Mouse (Mus musculus) liver, adult (tissue): ENCODE results near the gene Actl10.

ENCODE experiments used
- GATA4 ChIP-seq: IDR thresholded peaks from 2 replicates; pipeline ENCODE4 v1.6.1; 2014; ENCODE audit warnings: mild to moderate bottlenecking, low read length; ENCODE audit not compliant: insufficient replicate concordance

The Actl10 gene

DNA sequence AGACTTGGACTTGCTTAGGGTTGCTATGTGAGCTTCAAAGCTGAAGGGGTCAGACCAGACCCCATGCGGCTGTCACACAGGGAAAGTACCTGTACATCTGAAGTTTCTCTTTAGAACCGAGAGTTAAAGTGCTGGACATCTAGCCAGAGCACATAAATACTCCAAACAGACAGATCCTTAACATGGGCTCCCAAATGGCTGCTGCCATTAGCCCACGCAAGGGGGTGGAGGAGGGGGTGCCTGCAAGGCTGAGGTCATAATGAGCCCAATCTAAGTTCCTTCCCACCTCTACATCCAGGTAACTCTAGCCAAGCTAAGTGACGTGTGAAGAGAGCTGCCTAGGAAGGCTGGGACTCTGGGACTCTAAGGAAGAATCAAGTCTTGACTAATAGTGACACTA is at the start of gene Actl10:
Gene Actl10, plus strand, starts transcription at position 301 of the 400 bp plus-strand sequence.
- no peak for TF ChIP-seq GATA4

DNA sequence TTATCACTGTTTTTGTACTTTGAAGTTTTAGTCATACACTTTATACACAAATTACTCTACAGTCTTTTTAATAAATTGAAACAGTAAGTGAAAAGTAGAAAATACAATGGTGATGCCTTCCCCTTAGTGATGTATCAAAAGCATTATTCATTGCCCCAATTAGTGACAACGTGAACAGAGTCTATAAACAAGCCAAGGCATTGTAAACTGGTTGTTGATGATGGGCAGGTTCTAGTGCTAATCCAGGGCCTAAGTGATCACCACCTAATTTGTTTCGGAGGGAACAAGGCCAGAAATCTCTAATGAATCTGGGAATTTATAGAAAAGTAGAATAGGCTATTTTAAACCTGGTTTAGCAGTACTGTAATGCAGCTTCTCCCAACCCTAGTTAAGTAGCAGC is 44.5 kb upstream of the Actl10 start:
- no peak for TF ChIP-seq GATA4

GRCm38 (mm10) chr2:154507566-154508283 is 43.9 kb upstream of the Actl10 start:
- TF ChIP-seq GATA4, result no peak

GRCm38 (mm10) chr2:154508450-154508849 is 43.1 kb upstream of the Actl10 start:
- TF ChIP-seq GATA4, result no peak

DNA sequence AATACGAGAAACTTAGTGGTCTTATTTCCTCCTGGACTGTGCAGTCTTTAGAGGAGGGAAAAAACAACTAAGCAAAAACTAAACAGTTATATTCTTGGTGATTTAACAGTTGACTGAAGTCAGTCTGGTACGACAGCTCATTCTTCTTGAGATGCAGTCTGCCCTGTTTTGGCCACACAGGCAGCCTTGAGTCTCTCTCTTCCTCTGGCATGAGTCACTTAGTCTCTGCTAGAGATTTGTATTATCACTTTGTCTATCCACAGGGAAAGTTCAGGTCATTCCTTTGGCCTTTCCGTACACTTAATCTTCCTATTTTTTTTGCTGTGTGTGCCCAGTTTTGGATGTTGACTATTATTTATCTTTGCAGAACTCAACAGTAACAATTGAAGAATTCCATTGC is 41.4 kb upstream of the Actl10 start:
- no peak for TF ChIP-seq GATA4

DNA sequence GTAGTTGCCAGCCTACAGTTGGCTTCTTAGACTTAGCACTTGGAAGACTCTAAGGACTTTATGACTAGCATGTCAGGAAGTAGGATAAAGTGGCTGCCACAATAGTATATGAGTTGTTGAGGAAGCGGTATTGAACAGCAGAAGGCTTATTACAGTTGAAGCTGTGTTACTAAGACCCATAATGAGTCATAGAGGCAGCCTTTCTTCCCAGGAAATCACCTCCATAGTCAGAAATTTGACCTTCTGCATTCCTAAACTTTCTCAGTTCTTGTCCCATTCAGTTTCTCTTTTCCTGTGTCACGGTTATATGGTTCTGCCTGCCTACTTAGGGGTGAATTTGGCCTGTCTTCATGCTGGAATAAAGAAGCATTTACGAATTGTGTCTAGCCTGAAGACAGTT is 34.6 kb upstream of the Actl10 start:
- TF ChIP-seq GATA4, result no peak

- no peak for TF ChIP-seq GATA4
Measured at GRCm38 (mm10) chr2:154517424-154517823, 34.2 kb upstream of the Actl10 start.

GRCm38 (mm10) chr2:154521449-154521848 is 30.1 kb upstream of the Actl10 start:
- TF ChIP-seq GATA4, result no peak

GRCm38 (mm10) chr2:154522334-154522733 is 29.2 kb upstream of the Actl10 start:
- TF ChIP-seq GATA4, result no peak

GRCm38 (mm10) chr2:154525285-154525684 is 26.3 kb upstream of the Actl10 start:
- TF ChIP-seq GATA4, result no peak

DNA sequence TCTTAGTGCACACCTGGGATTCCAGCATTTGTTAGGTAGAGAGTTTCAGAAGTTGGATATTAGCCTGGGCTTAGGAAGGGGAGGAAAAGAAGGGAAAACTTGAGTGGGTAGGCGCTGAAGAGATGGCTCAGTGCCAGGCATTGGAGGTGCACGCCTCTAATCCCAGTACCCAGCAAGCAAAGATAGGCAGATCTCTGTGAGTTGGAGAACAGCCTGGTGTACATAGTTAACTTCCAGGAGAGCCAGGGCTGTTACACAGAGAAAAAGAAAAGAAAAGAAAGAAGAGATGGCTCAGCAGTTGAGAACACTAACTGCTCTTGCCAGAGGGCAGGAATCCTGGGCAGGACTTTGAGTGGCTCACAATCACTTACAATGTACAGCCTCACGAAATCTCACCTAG is 25.0 kb upstream of the Actl10 start:
- no peak for TF ChIP-seq GATA4

DNA sequence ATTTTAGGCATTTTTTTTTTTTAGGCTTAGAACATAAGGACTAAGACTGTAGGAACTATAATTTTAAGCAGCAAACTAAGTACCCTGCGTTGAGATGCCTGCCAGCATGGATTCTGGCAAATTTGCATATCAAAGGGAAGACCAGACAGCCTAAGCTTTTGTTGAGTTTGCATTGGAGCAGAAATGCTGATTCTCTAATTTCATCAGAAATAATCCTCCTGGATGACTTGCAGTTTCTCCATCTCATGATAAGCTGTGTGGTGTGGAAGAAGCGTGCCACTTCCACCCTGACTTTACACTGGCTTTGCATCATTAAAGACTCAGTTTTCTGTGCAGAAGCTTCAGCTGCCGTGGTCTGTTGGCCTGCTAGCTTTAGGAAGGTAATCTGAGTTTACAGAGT is 18.7 kb upstream of the Actl10 start:
- no peak for TF ChIP-seq GATA4

- TF ChIP-seq GATA4, result no peak
Measured at GRCm38 (mm10) chr2:154534704-154535270, 16.8 kb upstream of the Actl10 start.

DNA sequence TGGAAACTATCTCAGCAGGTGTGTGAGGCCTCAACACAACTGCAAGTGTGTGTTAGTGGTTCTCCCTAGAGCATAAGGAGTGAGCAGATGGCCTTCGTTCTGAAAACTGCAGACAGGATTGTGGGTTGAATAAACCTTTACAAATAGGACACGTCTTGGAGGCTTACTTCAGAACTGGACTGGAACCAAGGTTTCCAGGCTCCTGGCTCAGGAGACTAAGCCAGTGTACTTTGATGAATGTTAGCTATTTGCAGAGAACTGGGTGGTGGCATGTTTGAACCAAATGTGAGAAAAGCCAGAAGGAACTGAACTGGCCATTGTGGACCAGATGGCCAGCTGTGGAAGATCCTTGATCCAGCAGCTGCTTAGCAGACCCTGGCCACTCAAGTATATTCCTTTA is 13.3 kb upstream of the Actl10 start:
- TF ChIP-seq GATA4, result no peak

DNA sequence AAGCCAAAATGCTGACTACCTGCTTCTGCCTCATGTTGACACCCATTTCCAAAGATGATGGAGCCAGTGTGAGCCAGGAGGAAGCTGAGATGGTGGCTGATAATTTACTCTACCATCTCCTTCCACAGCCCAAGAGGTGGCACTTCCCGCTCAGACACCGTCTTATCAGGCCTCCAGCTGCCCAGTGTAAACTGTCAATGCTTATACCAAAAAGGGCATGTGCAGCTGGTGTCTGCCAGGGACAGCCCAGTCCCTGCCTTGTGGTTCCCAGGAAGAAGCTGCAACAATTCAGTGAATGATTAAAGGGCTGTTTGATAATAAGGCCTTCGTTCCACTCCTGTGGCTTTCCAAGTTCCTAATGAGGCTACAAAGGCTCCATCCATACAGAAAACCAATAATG is 12.9 kb upstream of the Actl10 start:
- no peak for TF ChIP-seq GATA4

DNA sequence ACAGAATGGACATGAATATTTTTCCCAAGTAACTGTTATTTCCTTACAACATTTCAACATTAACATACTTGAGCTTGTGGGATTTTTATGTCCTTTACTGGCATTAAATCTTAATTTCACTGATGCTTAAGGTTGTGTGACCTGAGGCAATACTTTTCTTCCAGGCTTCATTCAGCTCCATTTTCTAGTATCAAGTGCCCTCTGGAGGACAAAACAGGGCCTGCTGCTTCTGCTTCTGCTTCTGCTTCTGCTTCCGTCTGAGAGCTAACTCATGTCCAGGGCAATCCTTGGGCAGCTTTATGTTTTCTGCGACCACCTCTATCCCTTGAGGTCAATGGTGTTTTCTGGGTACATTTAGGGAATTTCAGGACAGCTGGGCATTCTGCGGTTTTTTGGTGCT is 11.9 kb upstream of the Actl10 start:
- no peak for TF ChIP-seq GATA4

DNA sequence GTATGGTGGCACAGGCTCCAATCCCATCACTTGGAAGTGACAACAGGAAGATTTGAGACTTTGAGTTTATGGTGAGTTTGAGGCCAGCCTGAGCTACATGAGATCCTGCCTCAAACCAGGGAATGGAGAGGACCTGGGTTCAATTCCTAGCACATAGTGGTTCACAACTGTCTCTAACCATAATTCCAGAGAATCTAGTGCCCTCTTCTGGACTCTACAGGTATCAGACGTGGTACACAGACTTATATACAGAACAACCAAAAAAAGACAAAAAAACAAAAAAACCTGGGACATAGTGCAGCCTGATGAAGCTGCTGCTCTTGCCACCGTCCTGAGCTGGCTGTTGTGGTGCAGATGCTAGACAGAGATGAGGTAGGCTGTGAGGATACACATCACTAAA is 9.9 kb upstream of the Actl10 start:
- no peak for TF ChIP-seq GATA4
